Mouse (Mus musculus) ES-E14 (cell line): ENCODE measurements around the gene Rbm8a.

Experiments used
- CHD2 ChIP-seq: IDR thresholded peaks from 2 replicates; pipeline ENCODE4 v1.6.1; 2014; ENCODE audit warnings: mild to moderate bottlenecking, low read depth, low read length, inconsistent platforms
- HCFC1 ChIP-seq: IDR thresholded peaks from 2 replicates; pipeline ENCODE4 v1.6.1; 2012; ENCODE audit warnings: low read length, inconsistent platforms, borderline replicate concordance; ENCODE audit not compliant: insufficient read depth
- MAFK ChIP-seq: IDR thresholded peaks from 2 replicates; pipeline ENCODE4 v1.6.1; 2014; ENCODE audit warnings: mild to moderate bottlenecking, low read depth, low read length, inconsistent platforms; ENCODE audit not compliant: insufficient read depth
- ZC3H11A ChIP-seq: IDR thresholded peaks from 2 replicates; pipeline ENCODE4 v1.6.1; 2012; ENCODE audit warnings: low read depth, mild to moderate bottlenecking, inconsistent platforms, low read length, borderline replicate concordance

- no peak for TF ChIP-seq CHD2
- TF ChIP-seq HCFC1 = no peak
- TF ChIP-seq MAFK = no peak
- no peak for TF ChIP-seq ZC3H11A
Observed at GRCm38 (mm10) chr3:96596855-96597254, 32.9 kb upstream of the Rbm8a start.
